Mouse (Mus musculus) gastrocnemius, postnatal 25 days (tissue): ENCODE results near the gene Aldh5a1. TPM values are rescaled to one million over a fixed set of nuclear protein-coding genes. Genes with fewer than 3 reads are reported as not detected.

Source experiments
- DNase-seq: peaks from one replicate; pipeline ENCODE4 v3.0.0; 2022
- total RNA-seq, 2 experiments: library from RNA; stranded (reverse); gene quantifications; 1 replicate in 1 of 2; 2 replicates in 1 of 2; pipeline ENCODE4 v1.2.3; 2021

Gene Aldh5a1
- total RNA-seq, 2 experiments from 2014 or later = 5.8 to 5.9 TPM

DNA sequence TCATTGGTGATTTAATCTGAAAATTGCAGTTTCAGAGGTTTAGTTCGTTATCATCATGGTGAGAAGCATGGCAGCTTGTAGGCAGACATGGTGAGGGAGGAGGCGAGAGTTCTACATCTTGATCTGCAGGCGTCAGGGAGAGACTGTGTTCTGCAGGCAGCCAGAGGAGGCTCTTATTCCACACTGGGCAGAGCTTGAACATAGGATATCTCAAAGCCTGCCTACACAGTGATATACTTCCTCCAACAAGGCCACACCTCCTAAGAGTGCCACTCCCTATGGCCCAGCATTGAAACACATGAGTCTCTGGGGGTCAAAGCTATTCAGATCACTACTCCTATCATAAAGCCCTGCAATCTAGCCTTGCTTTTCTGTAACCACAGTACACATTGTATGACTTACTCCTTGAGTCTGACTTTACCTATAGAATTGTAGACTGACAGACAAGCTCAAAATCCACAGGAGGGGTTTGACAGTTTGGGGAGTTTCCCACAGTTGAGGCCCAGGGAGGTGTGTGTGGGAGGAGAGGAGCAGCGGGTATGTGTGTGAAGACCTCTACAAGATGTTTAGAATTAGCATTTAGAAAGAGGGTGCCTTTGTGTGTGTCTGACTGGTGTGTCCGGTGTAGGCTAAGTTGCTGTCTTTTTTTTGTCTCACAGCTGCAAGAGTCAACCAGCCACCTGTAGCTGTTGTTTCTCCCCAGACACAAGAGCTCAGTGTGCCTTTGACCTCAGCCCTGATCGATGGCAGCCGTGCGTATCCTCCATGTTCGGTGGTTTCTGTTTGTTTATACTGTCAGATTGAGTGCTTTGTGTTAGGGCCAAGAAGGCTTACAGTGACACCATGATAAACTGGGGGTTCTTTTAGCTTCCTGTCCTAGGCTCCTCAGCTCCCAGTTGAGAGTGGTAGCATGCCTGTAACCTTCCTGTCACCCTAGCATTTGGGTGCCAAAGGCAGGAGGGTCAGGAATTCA lies 70.7 kb downstream of the Aldh5a1 start:
- no peak for DNase-seq

DNA sequence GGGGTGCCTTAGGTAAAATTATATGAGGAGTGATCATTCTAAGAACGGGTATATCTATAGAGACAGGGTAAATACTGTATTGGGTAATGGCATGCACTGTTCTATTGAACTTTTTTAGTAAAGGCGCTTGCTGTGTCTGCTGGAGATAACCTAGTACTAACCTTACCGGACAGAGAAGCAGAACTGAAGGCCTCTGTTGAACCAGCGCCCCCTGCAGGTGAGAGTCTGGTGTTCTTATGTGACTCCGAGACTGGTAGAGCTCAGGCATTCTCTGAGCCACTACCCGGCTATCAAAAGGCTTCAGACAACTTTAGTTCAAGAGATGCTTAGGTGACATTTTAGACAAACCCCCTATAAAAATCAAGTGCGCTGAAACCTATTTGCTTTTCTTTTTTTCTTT lies 74.9 kb downstream of the Aldh5a1 start:
- DNase-seq = no peak

DNA sequence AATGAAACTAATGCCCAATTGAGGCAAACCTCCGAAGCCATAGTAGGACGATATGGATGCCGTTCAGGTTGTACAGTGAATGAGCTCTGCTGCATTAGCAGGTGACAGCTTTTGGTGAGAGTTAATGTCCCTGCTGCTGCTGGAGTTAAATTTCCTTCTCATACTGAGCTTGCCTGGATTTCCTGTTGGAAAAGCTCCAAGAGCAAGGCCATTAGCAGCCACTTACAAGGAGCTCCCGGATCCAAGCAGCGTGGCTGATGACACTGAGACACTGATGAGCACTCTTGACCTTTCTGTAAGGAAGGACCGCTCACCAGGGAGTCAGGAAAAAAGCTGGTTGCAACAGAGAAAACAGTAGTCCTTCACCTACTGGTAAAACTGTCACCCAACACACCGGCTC lies 75.4 kb downstream of the Aldh5a1 start:
- DNase-seq = no peak

DNA sequence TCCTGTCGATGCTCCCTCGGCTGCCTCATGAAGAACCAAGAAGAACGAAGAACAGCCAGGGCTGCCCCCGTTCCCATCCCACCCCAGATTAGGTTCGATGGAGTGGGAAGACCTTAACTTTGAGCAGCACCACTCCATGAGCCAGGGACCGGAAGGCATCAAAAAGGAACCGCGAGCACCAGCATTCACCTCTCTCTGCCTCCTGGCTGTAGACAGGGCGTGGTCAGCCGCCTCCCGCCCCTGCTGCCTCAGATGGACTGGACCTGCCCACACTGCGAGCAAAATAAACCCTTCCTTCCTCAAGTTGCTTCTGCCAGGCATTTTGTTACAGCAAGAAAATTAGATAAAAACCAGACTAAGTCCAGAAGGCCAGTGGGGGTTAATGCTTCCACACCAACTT lies 76.4 kb downstream of the Aldh5a1 start:
- DNase-seq = no peak

DNA sequence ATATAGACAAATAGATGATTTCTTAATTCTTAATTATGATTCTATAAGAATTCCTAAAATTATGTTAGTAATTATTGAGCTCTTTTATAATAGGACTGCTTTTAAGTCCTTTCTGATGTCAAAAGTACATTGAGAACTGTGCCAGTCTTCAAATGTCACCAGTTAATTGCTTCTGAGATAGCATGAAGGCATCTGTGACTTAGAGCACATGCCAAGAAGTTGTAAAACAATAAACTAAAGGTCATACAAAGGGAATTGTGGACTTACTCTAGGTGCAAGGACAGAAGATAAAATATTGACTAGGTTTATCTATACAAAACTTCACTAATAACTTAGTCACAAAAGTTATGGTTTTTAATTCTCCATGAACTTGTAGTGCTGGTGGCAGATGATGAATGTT lies 78.3 kb downstream of the Aldh5a1 start:
- no peak for DNase-seq

Other genes starting within 250 kb of the Aldh5a1 start
- not detected for gene Armh2, start 196.4 kb downstream of the Aldh5a1 start, total RNA-seq
- gene Gmnn, start 175.7 kb downstream of the Aldh5a1 start, total RNA-seq = 1 to 10 TPM; 2.3 to 4.9 TPM
- 10 to 100 TPM; 35.8 to 38.3 TPM for gene BC005537, start 136.0 kb downstream of the Aldh5a1 start, total RNA-seq
- 100 to 1,000 TPM; 138 to 147 TPM for gene Acot13, start 106.1 kb downstream of the Aldh5a1 start, total RNA-seq
- 1 to 10 TPM; 7.8 to 8.2 TPM for gene Tdp2, start 106.0 kb downstream of the Aldh5a1 start, total RNA-seq
- not detected for gene D130043K22Rik, start 92.5 kb downstream of the Aldh5a1 start, total RNA-seq
- under 1 TPM; 0.40 to 0.43 TPM for gene Gpld1, start 5.5 kb upstream of the Aldh5a1 start, total RNA-seq
- gene Mrs2, start 82.7 kb upstream of the Aldh5a1 start, total RNA-seq = 10 to 100 TPM; 35.2 to 39.6 TPM
- not detected for gene Dcdc2a, start 118.3 kb upstream of the Aldh5a1 start, total RNA-seq